Mouse (Mus musculus) thymus, postnatal 10 days (tissue): ENCODE results near the gene Mgrn1.

Experiments used
- DNase-seq, 2 experiments: peaks; one replicate each; pipeline ENCODE4 v3.0.0; 2021; ENCODE audit warnings: low spot score in 2 of 2

Mgrn1 gene

DNA sequence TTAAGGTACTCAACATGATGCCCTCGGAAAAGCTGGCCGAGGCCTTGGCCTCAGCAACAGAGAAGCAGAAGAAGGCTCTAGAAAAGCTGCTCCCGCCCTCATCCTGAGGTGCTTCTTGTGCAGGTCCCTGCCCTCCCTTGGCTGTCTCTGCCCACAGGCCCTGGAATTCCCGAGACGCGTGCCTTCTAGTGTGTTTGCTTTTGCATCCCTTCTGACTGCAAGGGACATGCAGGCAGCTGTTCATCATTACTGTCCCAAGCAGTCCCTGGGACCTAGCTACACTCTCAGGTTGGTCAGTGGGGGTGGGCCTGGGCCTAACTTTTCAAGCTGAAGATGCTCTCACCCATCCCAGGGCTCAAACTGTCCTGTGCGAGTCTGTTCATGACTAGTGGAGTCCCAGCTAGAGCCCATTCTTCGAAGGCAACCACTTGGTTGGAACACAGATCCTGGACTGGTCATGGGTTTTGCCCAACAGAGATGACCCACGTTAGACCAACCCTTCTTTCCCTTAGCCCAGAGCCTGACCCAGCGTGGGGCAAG lies 54.3 kb downstream of the Mgrn1 start:
- DNase-seq: no peak

DNA sequence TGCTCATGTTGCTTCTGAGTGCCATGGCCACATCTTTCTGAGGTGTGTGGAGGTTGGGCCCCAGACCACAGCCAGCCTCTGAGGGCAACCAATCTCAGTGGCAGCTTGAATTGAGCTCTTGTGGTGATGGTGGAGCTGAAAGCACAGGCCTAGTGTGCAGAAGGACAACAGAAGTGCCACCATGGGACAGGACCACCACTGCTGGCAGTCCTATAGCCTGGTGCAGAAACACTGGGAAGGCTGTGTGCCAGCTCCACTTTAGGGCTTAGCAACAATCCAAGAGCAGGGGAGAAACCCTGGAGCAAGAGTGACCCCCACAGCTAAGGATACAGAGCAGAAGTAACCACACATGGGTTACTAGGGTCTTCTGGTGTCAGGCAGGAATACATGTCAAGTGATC lies 55.0 kb downstream of the Mgrn1 start:
- no peak for DNase-seq

DNA sequence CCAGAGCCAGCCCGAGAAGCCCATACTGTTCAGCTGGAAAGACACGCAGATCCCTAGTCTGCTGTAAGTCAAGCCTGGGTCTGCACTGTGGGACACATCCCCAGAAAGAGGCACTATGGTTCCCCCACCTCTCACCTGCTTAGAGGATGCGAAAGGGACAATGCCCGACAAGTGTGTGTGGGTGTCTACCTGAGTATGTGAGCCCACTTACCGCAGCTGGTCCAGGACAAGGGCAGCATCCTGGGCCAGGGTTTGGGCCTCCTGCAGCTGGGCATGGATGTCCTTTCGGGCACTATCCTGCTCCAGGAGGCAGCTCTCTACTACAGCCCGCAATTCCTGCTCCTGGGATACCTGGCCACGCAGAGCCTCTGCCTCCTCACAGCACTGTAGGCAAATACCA lies 56.8 kb downstream of the Mgrn1 start:
- DNase-seq: no peak

DNA sequence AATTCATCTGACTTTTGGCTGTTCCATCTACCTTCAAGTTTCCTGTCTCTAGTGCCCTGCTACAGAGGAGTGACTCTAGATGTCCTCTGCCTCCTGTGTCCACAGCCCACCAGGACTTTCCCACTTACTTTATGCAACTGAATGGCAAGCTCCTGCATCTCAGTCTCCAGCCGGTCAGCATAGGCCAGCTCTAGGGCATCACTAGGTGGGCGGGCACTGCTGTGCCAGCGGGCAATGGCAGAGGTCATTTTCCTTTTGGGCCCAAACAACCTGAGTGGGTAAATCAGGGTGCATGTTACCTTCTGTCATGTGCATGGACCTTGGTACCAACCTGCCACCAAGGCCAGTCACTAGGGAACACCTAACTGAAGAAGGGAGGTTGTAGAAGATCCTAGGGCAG lies 57.4 kb downstream of the Mgrn1 start:
- no peak for DNase-seq

DNA sequence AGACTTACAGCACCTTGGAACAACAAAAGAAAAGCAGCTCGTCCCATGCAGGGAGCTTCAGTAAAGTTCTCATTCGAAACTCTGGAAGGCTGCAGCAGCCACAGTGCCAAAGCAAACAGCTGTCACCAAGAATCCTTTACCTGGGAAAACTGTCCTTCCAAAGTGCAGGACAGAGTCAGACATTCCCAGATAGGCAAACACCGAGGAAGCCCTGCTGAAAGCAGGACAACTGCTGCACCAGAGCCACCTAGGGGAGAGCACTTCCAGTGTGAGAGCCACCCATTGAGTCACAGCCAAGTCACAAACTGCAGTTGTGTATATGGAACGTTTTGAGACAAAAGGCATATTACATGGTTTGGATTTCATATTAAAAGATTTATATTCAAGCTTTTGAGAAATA lies 59.4 kb downstream of the Mgrn1 start:
- DNase-seq: no peak

DNA sequence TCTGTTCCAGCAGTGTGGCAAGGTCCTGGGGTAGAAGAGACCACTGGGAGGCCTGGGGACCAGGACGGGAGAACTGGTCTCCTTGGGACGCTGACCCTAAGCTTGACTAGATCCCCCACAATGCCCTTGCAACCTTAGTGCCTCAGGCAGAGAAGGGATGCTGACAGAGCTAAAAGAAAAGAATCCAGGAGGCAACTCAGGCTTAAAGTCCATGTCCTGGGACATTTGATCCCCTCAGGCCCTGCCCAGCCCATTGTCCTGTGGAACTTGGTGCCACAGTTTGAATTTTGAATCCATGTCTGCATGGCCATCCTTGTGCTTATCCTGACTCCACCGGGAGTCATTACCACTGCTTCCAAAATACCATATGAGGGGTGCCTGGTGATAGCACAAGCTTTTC lies 60.1 kb downstream of the Mgrn1 start:
- no peak for DNase-seq

DNA sequence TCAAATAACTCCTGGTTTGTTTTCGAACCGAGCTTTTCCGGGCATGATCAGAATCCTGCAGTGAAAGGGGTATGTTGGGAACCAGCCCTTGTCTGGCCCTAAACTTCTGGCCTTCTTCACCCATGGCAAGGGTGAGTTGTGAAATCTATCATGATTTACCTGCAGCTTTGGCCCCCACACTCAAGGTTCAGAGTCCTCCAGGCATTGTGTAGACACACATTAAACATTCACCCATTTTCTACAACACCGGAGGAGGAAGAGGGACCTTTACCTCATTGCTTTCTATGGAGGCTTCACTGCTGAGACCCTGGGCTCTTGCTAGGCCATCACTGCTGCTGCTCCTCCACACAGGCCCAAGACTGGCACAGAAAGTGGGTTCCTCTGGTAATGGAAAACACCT lies 61.3 kb downstream of the Mgrn1 start:
- no peak for DNase-seq

DNA sequence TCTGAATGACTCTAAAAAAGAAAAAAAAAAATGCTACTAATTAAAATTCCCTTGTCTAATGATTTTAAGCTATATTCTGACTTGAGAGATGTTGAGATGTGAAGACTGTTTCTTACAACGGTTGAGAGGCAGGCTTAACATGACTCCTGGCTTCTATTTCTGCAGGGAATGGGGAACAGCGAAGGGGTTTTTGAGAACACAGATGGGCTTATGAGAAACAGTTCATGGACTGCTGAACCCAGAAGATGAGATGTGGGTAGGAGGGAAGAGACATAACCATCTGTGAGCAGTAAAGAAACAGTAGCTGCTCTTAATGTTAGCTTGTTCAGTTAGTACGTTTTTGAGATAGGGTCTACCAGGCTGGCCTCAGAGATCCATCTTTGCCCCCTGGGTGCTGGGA lies 70.6 kb downstream of the Mgrn1 start:
- no peak for DNase-seq

DNA sequence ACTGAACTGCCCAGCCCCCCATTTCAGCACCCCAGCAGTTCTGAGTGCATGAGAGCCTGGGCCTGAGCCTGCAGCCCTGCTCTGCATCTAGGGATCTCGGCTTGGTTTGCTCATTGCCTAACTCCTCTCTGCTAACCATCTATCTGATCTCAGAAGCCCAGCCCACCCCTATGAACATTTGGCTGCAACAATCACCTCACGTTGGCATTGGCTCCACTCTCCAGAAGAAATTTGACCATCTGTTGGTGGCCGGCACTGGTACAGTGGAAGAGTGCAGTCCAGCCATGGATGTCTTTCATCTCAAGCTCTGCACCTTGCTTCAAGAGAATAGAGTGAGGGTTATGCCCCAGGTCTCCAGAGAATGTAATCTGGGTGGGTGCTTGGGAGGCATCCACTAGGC lies 71.4 kb downstream of the Mgrn1 start:
- no peak for DNase-seq

DNA sequence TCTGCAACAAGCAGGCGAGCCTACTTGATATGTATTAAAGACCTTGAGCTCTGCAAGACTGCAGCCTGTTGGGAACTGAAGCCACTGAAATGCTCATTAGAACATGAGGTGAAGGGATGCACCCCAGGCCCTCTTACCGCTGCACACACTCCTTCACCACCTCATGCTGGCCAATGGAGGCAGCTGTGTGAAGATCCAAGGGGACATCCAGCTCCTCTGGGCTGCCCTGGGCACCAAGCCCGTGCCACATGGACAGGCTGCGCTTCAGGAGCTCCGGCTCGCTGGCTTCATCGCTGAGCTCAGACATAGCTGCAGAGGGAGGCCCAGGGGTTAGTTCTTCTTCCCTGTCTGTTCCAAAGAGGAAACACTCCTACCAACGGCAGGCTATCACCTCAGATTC lies 74.2 kb downstream of the Mgrn1 start:
- DNase-seq: no peak

DNA sequence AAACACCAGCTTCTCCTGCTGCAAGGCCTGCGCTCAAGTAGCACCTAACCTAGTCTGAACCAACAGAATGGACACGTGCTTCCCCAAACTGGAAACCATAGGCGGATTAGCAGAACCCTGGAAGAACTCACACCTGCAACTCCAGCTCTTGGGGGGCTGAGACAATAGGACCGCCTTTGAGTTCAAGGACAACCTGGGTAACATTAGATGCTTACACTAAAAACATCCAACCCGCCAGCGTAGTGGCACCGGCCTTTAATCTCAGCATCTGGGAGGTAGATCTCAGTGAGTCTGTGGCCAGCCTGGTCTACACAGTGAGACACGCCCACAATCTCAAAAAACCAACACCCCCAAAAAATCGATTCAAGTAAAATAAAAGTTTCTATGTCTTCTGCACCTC lies 77.3 kb downstream of the Mgrn1 start:
- DNase-seq: no peak

DNA sequence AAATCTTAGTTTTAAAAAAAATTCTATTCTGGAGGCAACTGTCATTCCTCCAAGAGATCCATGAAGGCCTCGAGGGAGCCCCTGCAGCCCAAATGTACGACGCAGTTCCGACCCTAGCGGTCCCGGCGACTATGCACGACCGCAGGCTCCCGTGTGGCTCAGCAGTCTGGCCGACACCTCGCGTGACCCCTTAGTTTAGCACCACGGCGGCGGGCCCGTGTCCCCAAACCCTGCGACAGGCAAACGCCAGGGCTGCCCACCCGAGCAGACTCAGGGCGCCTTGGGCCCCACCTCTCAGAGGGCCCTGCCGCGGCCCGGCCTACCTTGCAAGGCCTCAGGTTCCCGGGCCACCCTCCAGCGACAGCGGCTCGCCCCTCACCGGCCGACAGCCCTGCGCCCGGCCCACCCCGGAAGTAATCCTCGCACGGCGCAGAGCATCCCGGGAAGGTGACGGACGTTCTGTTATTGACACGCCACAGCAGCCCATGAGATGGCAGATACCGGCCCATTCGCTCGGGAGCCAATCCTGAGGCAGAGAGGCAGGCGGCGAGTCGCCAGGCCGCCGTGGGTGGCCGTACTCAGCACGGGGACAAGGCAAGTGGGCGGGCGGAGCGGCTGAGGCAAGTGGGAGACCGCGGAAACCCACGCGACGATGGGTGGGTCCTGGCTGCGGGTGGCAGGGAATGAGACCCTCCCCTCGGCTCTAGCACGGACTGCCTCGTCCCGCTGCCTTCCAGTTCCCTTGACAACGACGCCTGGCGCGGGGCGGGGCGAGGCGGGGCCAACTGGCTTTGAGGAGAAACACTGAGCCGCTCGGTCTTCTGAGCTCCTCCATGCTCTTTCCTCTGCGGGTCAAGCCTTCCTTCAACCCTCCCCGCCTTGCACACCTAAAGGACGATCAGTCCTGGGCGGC lies 78.0 kb downstream of the Mgrn1 start, which contains the start of gene Anks3:
Gene Anks3 (minus strand): TSS at position 409 of the 913 bp plus-strand sequence.
- peak; percentile 89 to 90 for DNase-seq

DNA sequence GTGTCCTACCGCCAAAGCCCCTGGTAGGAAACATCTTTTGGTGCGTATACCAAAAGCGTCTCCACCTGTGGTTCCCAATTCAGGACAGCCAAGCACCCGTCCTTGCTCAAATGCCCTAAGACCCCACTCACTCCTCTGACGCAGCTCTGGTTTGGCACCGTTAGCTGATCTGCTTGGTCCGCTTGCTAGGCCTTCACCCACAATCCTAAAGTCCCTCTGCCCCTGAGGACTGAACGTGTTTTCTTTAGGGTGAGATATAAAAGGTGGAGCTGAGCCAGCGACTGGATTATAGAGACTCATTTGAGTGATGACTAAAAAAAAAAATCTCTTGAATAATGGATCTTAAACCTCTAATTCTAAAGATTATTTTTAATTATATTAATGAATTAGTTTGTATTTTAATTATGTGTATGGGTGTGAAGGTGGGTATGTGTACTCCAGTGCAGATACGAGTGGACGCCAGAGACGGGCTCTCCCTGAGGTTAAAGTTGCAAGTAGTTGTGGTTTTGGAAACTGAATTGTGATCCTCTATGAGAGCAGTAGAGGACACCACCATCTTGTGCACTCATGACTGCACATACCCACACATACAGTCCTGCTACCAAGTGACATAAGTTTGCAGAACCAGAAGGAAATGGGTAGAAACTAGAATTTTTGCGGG lies 78.8 kb downstream of the Mgrn1 start:
- DNase-seq: no peak

DNA sequence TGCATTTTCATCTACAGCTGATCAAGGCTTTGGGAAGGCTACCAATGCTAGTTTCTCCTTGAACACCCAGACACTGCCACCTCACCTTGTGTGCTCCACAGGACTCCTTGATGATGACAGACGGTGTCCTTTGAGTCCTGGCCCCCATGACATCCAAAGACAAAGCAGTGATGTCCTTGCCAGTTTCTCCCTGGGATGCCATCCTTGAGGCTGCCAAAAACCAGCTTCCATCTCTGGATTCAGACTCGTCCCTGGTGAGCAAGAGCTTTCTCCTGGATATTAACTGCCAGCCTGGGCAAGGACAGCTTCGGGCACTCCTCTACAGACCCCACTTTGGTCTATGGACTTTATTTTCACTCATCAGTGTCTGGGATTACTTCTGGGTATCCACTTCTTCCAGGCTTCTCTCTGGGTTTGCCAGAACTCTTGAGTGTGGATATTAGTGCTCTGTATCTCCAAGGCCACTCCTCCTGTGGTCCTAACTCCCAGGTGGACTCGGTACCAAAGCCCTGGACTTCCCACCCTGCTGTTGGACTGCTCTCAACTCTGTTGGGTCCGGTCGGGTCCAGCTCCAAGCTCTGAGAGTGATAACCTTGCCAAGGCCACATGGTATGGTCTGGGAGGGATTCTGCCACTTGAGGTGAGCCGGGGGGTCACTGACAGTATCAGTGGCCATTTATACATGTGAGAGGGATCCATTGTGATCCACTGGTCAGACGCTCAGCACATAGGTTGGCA lies 79.5 kb downstream of the Mgrn1 start:
- DNase-seq: no peak

DNA sequence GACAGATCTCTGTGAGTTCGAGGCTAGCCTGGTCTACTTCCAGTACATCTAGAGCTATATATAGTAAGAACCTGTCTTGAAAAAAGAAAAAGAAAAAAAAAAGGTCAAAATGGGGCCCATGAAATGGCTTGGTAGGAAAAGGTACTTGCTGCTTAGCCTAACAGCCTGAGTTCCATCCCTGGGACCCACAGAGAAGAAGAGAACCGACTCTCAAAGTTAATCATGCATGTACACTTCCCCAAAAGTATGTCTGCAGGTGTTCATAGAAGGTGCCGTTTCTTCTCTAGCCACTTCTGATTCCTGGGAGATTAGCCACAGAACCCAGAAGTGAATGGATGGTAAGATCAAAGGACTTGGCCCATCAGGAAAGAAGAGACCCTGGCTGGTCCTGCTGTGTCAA lies 82.4 kb downstream of the Mgrn1 start:
- DNase-seq: no peak

DNA sequence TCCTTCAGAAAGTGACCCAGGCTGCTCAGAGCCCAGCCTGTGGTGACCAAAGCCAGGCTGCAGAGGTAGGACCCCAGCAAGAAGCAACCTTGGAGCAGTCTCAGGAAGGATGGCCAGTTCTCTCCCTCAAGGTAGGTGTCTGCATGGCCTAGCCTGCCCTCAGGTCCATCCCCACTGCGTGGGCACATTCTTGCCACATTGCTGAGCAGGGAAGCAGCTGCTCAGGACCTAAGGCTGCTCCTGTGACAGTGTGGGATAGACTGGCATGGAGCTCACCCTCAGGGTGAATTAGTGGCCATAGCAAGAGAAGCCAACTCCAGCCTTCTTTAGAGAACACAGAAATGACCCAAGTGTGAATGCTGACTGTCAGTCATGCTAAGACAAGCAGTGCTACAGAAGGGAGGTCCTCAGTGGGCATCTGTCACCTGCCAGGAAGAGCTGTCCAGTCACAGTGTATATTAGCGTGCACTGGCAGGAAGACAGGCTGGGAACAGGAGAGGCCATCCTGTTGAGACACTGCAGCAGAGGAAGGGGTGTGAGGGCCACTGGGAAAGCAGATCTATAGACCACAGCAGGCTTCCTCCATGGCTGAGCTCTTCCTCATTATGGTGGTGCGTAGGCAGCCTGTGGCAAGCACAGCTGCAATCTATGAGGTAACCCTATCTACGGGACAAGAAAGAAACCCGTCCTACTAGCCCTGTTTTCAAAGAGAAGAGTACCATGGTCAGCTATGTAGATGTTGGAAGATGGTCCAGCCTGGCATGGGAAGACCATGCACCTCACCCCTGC lies 83.2 kb downstream of the Mgrn1 start:
- DNase-seq: no peak

DNA sequence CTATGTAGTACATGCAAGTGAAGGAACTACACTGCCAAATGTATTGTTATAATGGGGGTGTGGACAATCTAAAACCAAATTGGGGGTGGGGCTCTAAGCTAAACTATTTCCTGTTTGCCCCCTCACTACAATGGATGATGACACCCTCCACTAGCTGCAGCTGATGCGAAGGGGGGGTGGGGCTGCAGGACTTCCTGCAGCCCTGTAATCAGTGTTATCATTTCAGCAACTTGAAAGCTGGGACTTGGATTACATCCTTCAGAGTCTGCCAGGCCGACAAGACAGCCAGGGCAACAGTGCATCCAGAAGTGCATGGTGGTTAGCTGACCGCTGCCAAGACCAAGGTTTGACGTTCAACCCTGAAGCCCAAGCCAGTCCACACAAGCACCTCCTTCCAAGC lies 85.6 kb downstream of the Mgrn1 start:
- no peak for DNase-seq

DNA sequence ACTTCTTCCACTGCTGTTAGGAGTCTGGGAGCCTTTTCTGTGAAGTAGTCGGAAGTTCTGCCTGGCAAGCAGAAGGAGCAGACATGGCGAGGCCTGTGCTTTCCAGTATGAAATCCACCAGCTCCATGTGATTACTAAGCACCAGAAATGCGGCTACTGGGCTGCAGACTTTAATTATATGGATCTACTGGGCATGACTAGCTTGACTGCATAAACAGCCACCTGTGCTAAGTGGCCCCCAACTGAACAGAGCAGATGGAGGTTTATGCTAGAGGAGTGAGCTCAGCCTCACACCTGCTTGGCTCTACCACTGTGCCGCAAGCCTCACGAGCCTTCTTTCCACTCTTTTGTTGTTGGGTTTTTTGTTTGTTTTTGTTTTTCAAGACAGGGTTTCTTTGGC lies 88.5 kb downstream of the Mgrn1 start:
- DNase-seq: peak; percentile 25 to 31

DNA sequence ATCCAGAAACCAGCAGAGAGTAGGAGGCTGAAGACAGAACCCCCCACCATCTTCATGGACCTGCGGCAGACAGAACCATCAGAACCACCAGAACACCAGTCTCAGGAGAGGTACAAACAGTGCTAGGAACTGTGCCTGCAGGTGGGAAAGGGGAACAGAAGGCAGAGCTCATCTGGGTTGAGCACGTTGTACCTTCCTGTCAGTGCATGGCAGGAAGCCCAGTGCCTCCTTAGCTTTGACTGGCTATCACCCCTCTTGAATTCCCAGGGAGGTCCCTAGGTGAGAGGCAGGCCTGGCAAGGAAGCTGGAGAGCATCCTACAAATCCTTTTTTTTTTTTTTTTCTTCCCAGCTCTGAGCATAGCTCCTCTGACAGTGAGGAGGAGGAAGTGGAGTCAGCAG lies 90.1 kb downstream of the Mgrn1 start:
- no peak for DNase-seq

DNA sequence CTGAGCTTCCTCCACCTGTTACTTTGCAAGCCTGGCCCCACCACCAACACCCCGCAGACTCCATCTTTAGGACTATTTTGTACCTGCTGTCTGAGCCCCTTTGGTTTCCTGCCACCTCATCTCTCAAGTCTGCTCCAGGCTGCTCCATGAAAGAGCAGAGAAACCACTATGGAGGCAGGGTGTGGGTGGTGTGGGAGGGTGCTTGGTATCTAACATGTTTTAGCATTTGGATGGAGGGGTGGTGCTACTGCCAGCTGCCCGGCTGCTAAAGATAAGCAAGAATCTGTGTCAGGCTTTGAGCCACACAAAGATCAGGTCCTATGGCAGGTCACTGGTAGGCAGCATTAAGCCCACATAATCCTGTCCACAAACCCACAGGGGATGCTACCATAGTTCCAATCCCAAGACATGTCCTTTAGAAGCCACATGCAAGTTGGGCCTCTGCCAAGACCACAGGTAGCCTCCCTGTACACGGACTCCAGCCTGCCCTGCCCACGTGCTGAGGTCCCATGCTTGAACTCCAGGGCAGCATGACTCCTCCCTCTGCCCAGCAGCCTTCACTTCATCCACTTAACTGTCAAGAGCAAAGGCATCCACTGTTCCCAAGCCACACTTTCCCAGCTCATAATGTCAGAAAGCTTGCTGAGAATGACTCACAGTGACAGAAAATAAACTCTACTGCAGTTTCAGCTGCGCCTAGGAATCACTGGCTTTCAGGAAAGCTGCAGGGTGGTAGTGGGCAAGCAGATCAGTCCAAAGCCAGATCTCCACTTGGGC lies 92.4 kb downstream of the Mgrn1 start:
- DNase-seq: no peak
